Mouse (Mus musculus) E14TG2a.4 (cell line): ENCODE measurements at regions not wholly inside any gene's neighbourhood (a gene's known extent, or its start where the extent isn't known, plus 50 kb on each side); places are given as distances from the start of the nearest gene placed in this dataset.

Experiments
- CTCF ChIP-seq: conservative IDR thresholded peaks from 2 replicates; pipeline ENCODE4 v1.5.1; 2014; ENCODE audit warnings: low read length
- NANOG ChIP-seq: IDR thresholded peaks from 2 replicates; pipeline ENCODE4 v1.6.1; 2014; ENCODE audit warnings: borderline replicate concordance, low read length, mixed read lengths

DNA sequence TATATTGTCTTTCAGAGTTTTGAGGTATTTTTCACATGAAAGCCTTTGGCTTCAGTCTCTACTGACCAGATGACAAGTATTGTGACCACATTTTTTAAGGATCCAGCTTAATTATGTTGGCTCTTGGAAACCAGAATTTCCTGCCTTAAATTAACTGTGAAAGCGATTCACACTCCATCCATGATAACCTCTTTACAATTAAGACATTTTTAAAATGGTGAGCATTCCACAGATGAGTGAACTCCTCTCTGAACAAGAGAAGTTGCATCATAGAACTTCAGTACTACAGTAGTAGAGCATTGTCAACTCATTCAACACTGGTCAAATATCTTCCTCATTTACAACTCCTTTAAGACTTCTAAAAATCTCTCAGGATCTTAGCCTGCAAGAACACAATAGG lies 369.3 kb upstream of the Cblb start:
- TF ChIP-seq NANOG (no peak), CTCF (no peak)
